Mouse (Mus musculus) central nervous system, embryonic 11.5 days (tissue): ENCODE data around the gene Pfpl. TPM values are rescaled to one million over a fixed set of nuclear protein-coding genes. Genes with fewer than 3 reads are reported as not detected.

Experiments
- polyA plus RNA-seq: library from polyadenylated mRNA; depleted of rRNA; stranded (reverse); fragments of >200 nt; gene quantifications from 2 replicates; pipeline ENCODE4 v1.2.3, GENCODE M21; 2012; rRNA removed

Pfpl gene
- polyA plus RNA-seq: not detected in 2 replicates

GRCm38 (mm10) chr19:12427605-12428004, at the start of gene Pfpl:
Gene Pfpl (plus strand): TSS chr19:12427905.

DNA sequence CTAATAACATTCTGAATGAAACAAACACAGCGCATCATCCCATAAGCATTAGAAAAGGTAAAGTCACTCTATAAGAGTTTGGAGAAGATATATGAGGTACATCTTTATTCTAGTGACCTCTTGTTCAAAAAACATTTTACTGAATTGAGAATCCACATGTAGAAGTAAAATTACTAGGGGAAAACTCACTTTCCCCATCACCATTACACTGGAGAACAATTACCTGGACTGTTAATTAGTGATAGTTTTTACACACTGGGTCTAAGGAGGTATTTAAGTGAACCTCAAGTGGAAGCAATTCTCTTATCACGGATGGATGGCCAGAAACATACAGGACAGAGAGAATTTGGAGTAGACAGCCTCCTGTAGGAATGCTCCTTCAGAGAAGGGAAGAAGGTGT, 40.7 kb upstream of the Pfpl start, which contains the start of gene Olfr1440:
Gene Olfr1440 (plus strand): TSS at position 301 of the 400 bp plus-strand sequence.

GRCm38 (mm10) chr19:12417361-12417760, 10.3 kb upstream of the Pfpl start, which contains the start of gene Olfr1441:
Gene Olfr1441 (plus strand): TSS chr19:12417433.

DNA sequence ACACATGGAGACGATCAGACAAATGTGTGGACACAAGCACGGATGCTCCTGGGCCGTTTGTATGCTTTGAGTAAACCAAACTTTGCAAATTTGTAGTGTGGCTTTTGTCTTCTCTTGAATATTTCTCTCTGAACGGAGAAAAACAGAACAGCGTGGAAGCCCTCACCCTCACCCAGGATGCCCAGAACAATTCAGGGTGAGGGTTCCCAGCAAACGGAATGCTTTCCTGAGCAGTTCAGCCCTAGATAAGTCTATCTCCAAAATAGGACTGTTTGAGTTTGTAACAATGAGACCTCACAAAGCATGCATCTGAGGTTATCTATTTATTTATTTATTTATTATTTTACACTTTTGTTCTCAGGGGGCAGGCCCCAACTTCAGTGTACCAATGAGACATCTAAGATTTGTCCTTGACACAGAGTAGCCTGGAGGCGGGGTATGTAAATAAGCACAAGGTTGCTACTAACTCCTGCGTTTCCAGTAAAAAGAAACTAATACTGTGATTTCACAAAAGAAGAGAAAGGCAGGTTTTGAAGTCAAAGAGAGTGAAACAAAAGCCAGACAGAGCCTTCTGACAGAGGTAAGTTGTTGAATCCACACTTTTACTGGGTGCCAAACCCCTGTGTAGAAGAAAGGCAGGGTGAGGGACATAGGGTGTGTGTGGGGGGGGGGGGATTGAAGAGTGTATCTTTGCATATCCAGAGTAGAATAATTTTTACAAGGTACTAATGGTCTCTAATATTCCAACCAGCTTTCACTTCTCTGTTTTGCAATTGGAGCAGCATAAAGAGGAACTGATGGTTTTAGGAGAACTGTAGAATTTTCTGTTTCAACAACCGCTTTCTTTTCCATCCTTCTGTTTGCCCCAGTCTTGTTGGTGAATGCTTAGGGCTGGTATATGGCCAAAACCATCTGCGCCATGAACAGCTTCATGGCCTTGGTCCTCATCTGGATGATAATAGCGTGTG, 32.9 kb downstream of the Pfpl start, which contains the start of gene Mpeg1:
Gene Mpeg1 (plus strand): TSS at position 498 of the 968 bp plus-strand sequence.

Other genes with a start within 250 kb of the Pfpl start
- not detected in 2 replicates for gene Olfr1431, start 227.3 kb upstream of the Pfpl start, polyA plus RNA-seq
- not detected in 2 replicates for gene Olfr1432, start 195.3 kb upstream of the Pfpl start, polyA plus RNA-seq
- not detected in 2 replicates for gene Olfr262, start 186.2 kb upstream of the Pfpl start, polyA plus RNA-seq
- gene Olfr235, start 166.9 kb upstream of the Pfpl start, polyA plus RNA-seq: not detected in 2 replicates
- gene Olfr1434, start 148.1 kb upstream of the Pfpl start, polyA plus RNA-seq: not detected in 2 replicates
- not detected in 2 replicates for gene Olfr1436, start 128.8 kb upstream of the Pfpl start, polyA plus RNA-seq
- not detected in 2 replicates for gene Olfr1437, start 102.8 kb upstream of the Pfpl start, polyA plus RNA-seq
- not detected in 2 replicates for gene Olfr1438-ps1, start 92.0 kb upstream of the Pfpl start, polyA plus RNA-seq
- gene Olfr1440, start 40.6 kb upstream of the Pfpl start, polyA plus RNA-seq: not detected in 2 replicates
- gene Olfr1441, start 10.5 kb upstream of the Pfpl start, polyA plus RNA-seq: not detected in 2 replicates
- 1.5 and 1.7 TPM in 2 replicates for gene Mpeg1, start 32.9 kb downstream of the Pfpl start, polyA plus RNA-seq
- 33.6 and 36.3 TPM in 2 replicates for gene Dtx4, start 73.5 kb downstream of the Pfpl start, polyA plus RNA-seq
- gene Fam111a, start 117.8 kb downstream of the Pfpl start, polyA plus RNA-seq: 21.2 and 22.4 TPM in 2 replicates
- 0.07 TPM in 1 of 2 replicates, not detected in the other for gene Gm4952, start 172.1 kb downstream of the Pfpl start, polyA plus RNA-seq
- gene Glyat, start 205.4 kb downstream of the Pfpl start, polyA plus RNA-seq: not detected in 2 replicates
- gene Olfr1442, start 242.5 kb downstream of the Pfpl start, polyA plus RNA-seq: not detected in 2 replicates